Mouse (Mus musculus) MEL (cell line): Measurements from ENCODE around the gene Scarb1. TPM values are rescaled to one million over a fixed set of nuclear protein-coding genes. Genes with fewer than 3 reads are reported as not detected.

Source experiments
- DNase-seq: peaks from one replicate; pipeline ENCODE4 v3.0.0; 2011; ENCODE audit warnings: low read depth, low spot score
- H3K27ac ChIP-seq: 2 replicates; pipeline ENCODE4 v1.5.1; 2012; ENCODE audit warnings: low read depth, mild to moderate bottlenecking, control low read depth, low read length, moderate library complexity; ENCODE audit not compliant: control insufficient read depth
- H3K27me3 ChIP-seq, 2 experiments: fragments of 150-350 bp in 1 of 2; sonication (generic) in 1 of 2; 2 replicates each; pipeline ENCODE4 v1.6.1; 2012; ENCODE audit warnings: low read length in 2 of 2, mild to moderate bottlenecking in 2 of 2, improper control_type of control experiment in 1 of 2, moderate library complexity in 1 of 2; ENCODE audit not compliant: insufficient read depth in 2 of 2, control insufficient read depth in 1 of 2
- H3K36me3 ChIP-seq, 2 experiments: 2 replicates each; pipeline ENCODE4 v1.6.1; 2012 to 2014; ENCODE audit warnings: low read length in 2 of 2, improper control_type of control experiment in 1 of 2, inconsistent platforms in 1 of 2, mild to moderate bottlenecking in 1 of 2; ENCODE audit not compliant: insufficient read depth in 2 of 2, control insufficient read depth in 1 of 2
- H3K4me1 ChIP-seq, 2 experiments: fragments of 150-350 bp in 1 of 2; sonication (generic) in 1 of 2; 2 replicates each; pipeline ENCODE4 v1.6.1; 2012; ENCODE audit warnings: low read length in 2 of 2, improper control_type of control experiment in 1 of 2, mild to moderate bottlenecking in 1 of 2; ENCODE audit not compliant: insufficient read depth in 2 of 2, control insufficient read depth in 1 of 2
- H3K4me3 ChIP-seq, 2 experiments: fragments of 150-350 bp in 1 of 2; sonication (generic) in 1 of 2; 2 replicates each; pipeline ENCODE4 v1.5.1; 2012; ENCODE audit warnings: low read depth in 2 of 2, low read length in 2 of 2, mild to moderate bottlenecking in 2 of 2, moderate library complexity in 2 of 2, control low read depth in 1 of 2, improper control_type of control experiment in 1 of 2; ENCODE audit not compliant: control insufficient read depth in 1 of 2, insufficient read depth in 1 of 2
- H3K79me2 ChIP-seq: 2 replicates; pipeline ENCODE4 v1.6.1; 2012; ENCODE audit warnings: mild to moderate bottlenecking, low read length, moderate library complexity; ENCODE audit not compliant: control insufficient read depth, poor library complexity, insufficient read depth
- H3K9ac ChIP-seq: 2 replicates; pipeline ENCODE4 v1.6.1; 2012; ENCODE audit warnings: low read depth, mild to moderate bottlenecking, control low read depth, low read length, moderate library complexity; ENCODE audit not compliant: control insufficient read depth, poor library complexity, severe bottlenecking
- H3K9me3 ChIP-seq: fragments of 150-350 bp; sonication (generic); replicated peaks from 2 replicates; pipeline ENCODE4 v1.6.1; 2012; ENCODE audit warnings: mild to moderate bottlenecking, low read length, improper control_type of control experiment, moderate library complexity; ENCODE audit not compliant: insufficient read depth
- BHLHE40 ChIP-seq: IDR thresholded peaks from 2 replicates; pipeline ENCODE4 v1.6.1; 2012; ENCODE audit warnings: low read depth, mild to moderate bottlenecking, inconsistent platforms, low read length, improper control_type of control experiment, borderline replicate concordance
- CHD1 ChIP-seq: IDR thresholded peaks from 2 replicates; pipeline ENCODE4 v1.6.1; 2012; ENCODE audit warnings: low read depth, mild to moderate bottlenecking, inconsistent platforms, low read length, improper control_type of control experiment
- ELF1 ChIP-seq: IDR thresholded peaks from 2 replicates; pipeline ENCODE4 v1.6.1; 2014; ENCODE audit warnings: low read depth, mild to moderate bottlenecking, inconsistent platforms, low read length, improper control_type of control experiment, moderate library complexity
- EP300 ChIP-seq, 2 experiments: IDR thresholded peaks; 2 replicates each; pipeline ENCODE4 v1.6.1; 2011; ENCODE audit warnings: improper control_type of control experiment in 2 of 2, low read length in 2 of 2, low read depth in 1 of 2, mild to moderate bottlenecking in 1 of 2
- GABPA ChIP-seq: IDR thresholded peaks from 2 replicates; pipeline ENCODE4 v1.6.1; 2012; ENCODE audit warnings: low read depth, mild to moderate bottlenecking, inconsistent platforms, low read length, improper control_type of control experiment, moderate library complexity
- GATA1 ChIP-seq: IDR thresholded peaks from 2 replicates; pipeline ENCODE4 v1.6.1; 2011; ENCODE audit warnings: low read depth, low read length, improper control_type of control experiment
- JUND ChIP-seq: IDR thresholded peaks from 2 replicates; pipeline ENCODE4 v1.6.1; 2011; ENCODE audit warnings: low read depth, mild to moderate bottlenecking, improper control_type of control experiment, low read length
- KAT2A ChIP-seq: conservative IDR thresholded peaks from 2 replicates; pipeline ENCODE4 v1.6.1; 2012; ENCODE audit warnings: low read depth, low read length, improper control_type of control experiment, inconsistent platforms
- MAFK ChIP-seq: IDR thresholded peaks from 2 replicates; pipeline ENCODE4 v1.6.1; 2011; ENCODE audit warnings: low read depth, mild to moderate bottlenecking, low read length, improper control_type of control experiment, borderline replicate concordance
- MYC ChIP-seq: IDR thresholded peaks from 2 replicates; pipeline ENCODE4 v1.6.1; 2011; ENCODE audit warnings: low read depth, mild to moderate bottlenecking, low read length, improper control_type of control experiment, moderate library complexity
- NRF1 ChIP-seq: IDR thresholded peaks from 2 replicates; pipeline ENCODE4 v1.6.1; 2014; ENCODE audit warnings: low read depth, mild to moderate bottlenecking, inconsistent platforms, low read length, improper control_type of control experiment, moderate library complexity; ENCODE audit not compliant: poor library complexity, insufficient read depth, severe bottlenecking
- POLR2A ChIP-seq, 2 experiments: IDR thresholded peaks; 2 replicates each; pipeline ENCODE4 v1.6.1; 2011 to 2012; ENCODE audit warnings: low read length in 2 of 2, mild to moderate bottlenecking in 2 of 2, control low read depth in 1 of 2, improper control_type of control experiment in 1 of 2, low read depth in 1 of 2, moderate library complexity in 1 of 2; ENCODE audit not compliant: control insufficient read depth in 1 of 2, insufficient read depth in 1 of 2, poor library complexity in 1 of 2
- POLR2AphosphoS5 ChIP-seq: IDR thresholded peaks from 2 replicates; pipeline ENCODE4 v1.6.1; 2012; ENCODE audit warnings: low read depth, borderline replicate concordance, mild to moderate bottlenecking, inconsistent platforms, low read length, moderate library complexity, mixed read lengths
- RAD21 ChIP-seq: IDR thresholded peaks from 2 replicates; pipeline ENCODE4 v1.6.1; 2011; ENCODE audit warnings: mild to moderate bottlenecking, low read depth, low read length, improper control_type of control experiment
- SMC3 ChIP-seq: IDR thresholded peaks from 2 replicates; pipeline ENCODE4 v1.6.1; 2011; ENCODE audit warnings: low read depth, low read length, improper control_type of control experiment
- TAL1 ChIP-seq: IDR thresholded peaks from 2 replicates; pipeline ENCODE4 v1.6.1; 2012; ENCODE audit warnings: mild to moderate bottlenecking, inconsistent platforms, low read length, moderate library complexity, mixed read lengths
- UBTF ChIP-seq: IDR thresholded peaks from 2 replicates; pipeline ENCODE4 v1.6.1; 2012; ENCODE audit warnings: low read depth, mild to moderate bottlenecking, inconsistent platforms, low read length, improper control_type of control experiment, moderate library complexity, borderline replicate concordance; ENCODE audit not compliant: insufficient read depth
- USF1 ChIP-seq: IDR thresholded peaks from 2 replicates; pipeline ENCODE4 v1.6.1; 2014; ENCODE audit warnings: low read depth, mild to moderate bottlenecking, inconsistent platforms, low read length, improper control_type of control experiment, moderate library complexity
- ZMIZ1 ChIP-seq: IDR thresholded peaks from 2 replicates; pipeline ENCODE4 v1.6.1; 2012; ENCODE audit warnings: low read depth, mild to moderate bottlenecking, inconsistent platforms, low read length, improper control_type of control experiment, moderate library complexity
- ZNF384 ChIP-seq: IDR thresholded peaks from 2 replicates; pipeline ENCODE4 v1.6.1; 2012; ENCODE audit warnings: low read depth, mild to moderate bottlenecking, inconsistent platforms, low read length, improper control_type of control experiment
- polyA plus RNA-seq, 2 experiments: library from polyadenylated mRNA; stranded (reverse) in 1 of 2; unstranded in 1 of 2; fragments of >175 nt in 1 of 2; fragments of >200 nt in 1 of 2; gene quantifications; 2 replicates each; pipeline versions ENCODE4 v1.2.1 to v1.2.4; 2012; ENCODE audit warnings: low replicate concordance in 2 of 2, low read depth in 1 of 2; ENCODE audit not compliant: insufficient read length in 2 of 2, insufficient read depth in 1 of 2, missing spikeins in 1 of 2
- total RNA-seq: library from RNA; depleted of rRNA; stranded (reverse); fragments of 300-350 nt; gene quantifications from 2 replicates; pipeline ENCODE4 v1.2.3, GENCODE M21; 2012

Scarb1 gene
- total and polyA plus RNA-seq, 3 experiments, result 53.1 to 98.3 TPM; not detected in 1

DNA sequence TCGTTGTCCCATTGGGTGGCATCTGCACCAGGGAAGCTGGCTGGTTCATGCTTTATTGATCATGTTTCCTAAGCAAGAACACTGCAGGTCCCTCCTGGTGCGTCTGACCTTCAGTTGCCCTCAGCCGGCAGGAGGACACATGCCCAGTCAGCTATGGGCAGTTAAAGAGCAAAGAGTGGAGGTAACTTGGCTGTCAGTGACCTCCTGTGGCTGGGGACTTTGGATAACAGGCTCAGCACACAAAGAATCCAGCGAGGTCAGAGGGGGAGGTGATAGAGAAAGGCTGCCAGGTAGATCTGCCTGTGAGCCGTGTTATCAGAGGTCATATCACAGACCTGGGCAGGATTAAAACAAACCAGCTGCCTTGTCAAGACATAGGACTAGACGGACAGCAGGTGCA lies 91.7 kb downstream of the Scarb1 start:
- Histone ChIP-seq H3K27ac (no peak overlapping the region), H3K36me3 (no peaks in the 10 kb centered on the region), H3K9me3 (no peaks in the 10 kb centered on the region), H3K79me2 (no peaks in the 10 kb centered on the region), H3K4me3 (no peak overlapping the region), H3K4me1 (no peaks in the 10 kb centered on the region; a peak in 1 of 4 replicates), H3K9ac (no peak overlapping the region), H3K27me3 (peaks cover 1 to 3% of the 10 kb centered on the region in 2 experiments; a peak in 1 of 4 replicates)
- no peak for TF ChIP-seq MYC
- no peak for TF ChIP-seq GABPA
- no peak for TF ChIP-seq ELF1
- no peak for TF ChIP-seq TAL1
- TF ChIP-seq MAFK, result no peak
- TF ChIP-seq RAD21, result no peak
- no peak for TF ChIP-seq KAT2A
- no peak for TF ChIP-seq EP300 (IDR thresholded peaks at IDR 0.05; ENCODE audit: low read depth in 1 of 2, low read length in 2 of 2)
- TF ChIP-seq USF1, result no peak
- TF ChIP-seq POLR2AphosphoS5, result no peak
- TF ChIP-seq UBTF, result no peak
- DNase-seq, result no peak

DNA sequence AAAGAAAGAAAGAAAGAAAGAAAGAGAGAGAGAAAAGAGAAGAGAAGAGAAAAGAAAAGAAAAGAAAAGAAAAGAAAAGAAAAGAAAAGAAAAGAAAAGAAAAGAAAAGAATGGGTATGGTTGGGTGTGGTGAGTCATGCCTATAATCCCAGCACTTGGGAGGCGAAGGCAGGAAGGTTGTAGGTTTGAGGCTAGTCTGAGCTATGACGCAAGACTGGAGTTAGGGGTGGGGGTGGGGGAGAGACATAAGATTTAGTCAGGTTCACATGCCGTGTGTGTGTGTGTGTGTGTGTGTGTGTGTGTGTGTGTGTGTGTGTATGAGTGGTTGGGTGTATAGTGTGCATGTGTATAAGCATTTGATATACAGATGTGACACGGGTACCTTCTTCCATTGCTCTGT lies 94.2 kb downstream of the Scarb1 start:
- Histone ChIP-seq H3K4me3 (no peak overlapping the region), H3K36me3 (no peaks in the 10 kb centered on the region), H3K27ac (no peak overlapping the region), H3K9ac (no peak overlapping the region), H3K27me3 (peaks cover 1 to 3% of the 10 kb centered on the region in 2 experiments; a peak in 1 of 4 replicates), H3K79me2 (no peaks in the 10 kb centered on the region), H3K4me1 (no peaks in the 10 kb centered on the region), H3K9me3 (no peaks in the 10 kb centered on the region)
- TF ChIP-seq KAT2A, result no peak
- TF ChIP-seq ELF1, result no peak
- no peak for TF ChIP-seq ZNF384
- TF ChIP-seq JUND, result no peak
- no peak for TF ChIP-seq SMC3
- TF ChIP-seq POLR2A (IDR thresholded peaks at IDR 0.05; ENCODE audit: control insufficient read depth in 1 of 2, insufficient read depth in 1 of 2, low read depth in 1 of 2, low read length in 2 of 2, poor library complexity in 1 of 2), result no peak
- TF ChIP-seq ZMIZ1, result no peak
- TF ChIP-seq GATA1, result no peak
- TF ChIP-seq GABPA, result no peak
- TF ChIP-seq BHLHE40, result no peak
- TF ChIP-seq CHD1, result no peak
- TF ChIP-seq NRF1, result no peak
- DNase-seq, result no peak
